Mouse (Mus musculus) heart, embryonic 12.5 days (tissue): ENCODE results near the gene Vmn2r89. TPM values are rescaled to one million over a fixed set of nuclear protein-coding genes. Genes with fewer than 3 reads are reported as not detected.

Experiments
- ATAC-seq: fragments of 200-750 bp; cut with Nextera tagmentation; 2 replicates; pipeline ENCODE4 v1.8.0; 2017; ENCODE audit warnings: moderate TSS enrichment, moderate library complexity; ENCODE audit not compliant: insufficient number of reproducible peaks, low FRiP score
- H3K27ac ChIP-seq: fragments of 300-500 bp; sonication (generic); 2 replicates; pipeline ENCODE4 v1.5.1; 2016; ENCODE audit warnings: mild to moderate bottlenecking, moderate library complexity; ENCODE audit not compliant: poor library complexity, severe bottlenecking
- H3K27me3 ChIP-seq: fragments of 300-500 bp; sonication (generic); replicated peaks from 2 replicates; pipeline ENCODE4 v1.6.1; 2016; ENCODE audit warnings: mild to moderate bottlenecking, moderate library complexity
- H3K36me3 ChIP-seq: fragments of 300-500 bp; sonication (generic); 2 replicates; pipeline ENCODE4 v1.6.1; 2016; ENCODE audit warnings: mild to moderate bottlenecking, moderate library complexity
- H3K4me1 ChIP-seq: fragments of 300-500 bp; sonication (generic); replicated peaks from 2 replicates; pipeline ENCODE4 v1.6.1; 2016; ENCODE audit warnings: mild to moderate bottlenecking
- H3K4me2 ChIP-seq: fragments of 300-500 bp; sonication (generic); 2 replicates; pipeline ENCODE4 v1.6.1; 2016; ENCODE audit warnings: mild to moderate bottlenecking, moderate library complexity
- H3K4me3 ChIP-seq: fragments of 300-500 bp; sonication (generic); 2 replicates; pipeline ENCODE4 v1.5.1; 2016; ENCODE audit warnings: mild to moderate bottlenecking
- H3K9ac ChIP-seq: fragments of 300-500 bp; sonication (generic); 2 replicates; pipeline ENCODE4 v1.6.1; 2016; ENCODE audit warnings: mild to moderate bottlenecking, moderate library complexity
- H3K9me3 ChIP-seq: fragments of 300-500 bp; sonication (generic); replicated peaks from 2 replicates; pipeline ENCODE4 v1.6.1; 2016; ENCODE audit warnings: mild to moderate bottlenecking, moderate library complexity
- WGBS: fragments of 180-500 bp; shearing (Covaris S2); methylation state at CpG from one replicate; pipeline ENCODE4 v1.1.7; 2016; 5-methylcytosine and 5-hydroxymethylcytosine counted together
- polyA plus RNA-seq: library from polyadenylated mRNA; unstranded; fragments of >200 nt; fragmentation: Nextera tagmentation; extraction: Ambion mirVana; gene quantifications from 2 replicates; pipeline ENCODE4 v1.2.1, GENCODE M21; 2016

Gene Vmn2r89
- polyA plus RNA-seq, 1 experiment from 2014 or later, result not detected

GRCm38 (mm10) chr14:51483671-51484070 is 32.0 kb downstream of the Vmn2r89 start:
- no peak overlapping the region for H3K27ac ChIP-seq
- H3K4me3 ChIP-seq, result no peak overlapping the region
- no peak overlapping the region for H3K4me2 ChIP-seq
- H3K4me1 ChIP-seq, result no peaks in the 10 kb centered on the region
- H3K9me3 ChIP-seq, result 0 out of 2 replicates have a peak, but pooled peaks cover 2% of the 10 kb centered on the region
- WGBS, result 81% methylated on average over 1 of the region's 1 CpGs
- H3K27me3 ChIP-seq, result no peaks in the 10 kb centered on the region
- H3K9ac ChIP-seq, result no peak overlapping the region
- no peaks in the 10 kb centered on the region for H3K36me3 ChIP-seq
- no peak for ATAC-seq

GRCm38 (mm10) chr14:51486111-51486510 is 34.5 kb downstream of the Vmn2r89 start:
- Histone ChIP-seq H3K27ac (no peak overlapping the region), H3K4me1 (no peaks in the 10 kb centered on the region), H3K4me3 (no peak overlapping the region), H3K4me2 (no peak overlapping the region), H3K9me3 (0 out of 2 replicates have a peak, but pooled peaks cover 2% of the 10 kb centered on the region), H3K36me3 (no peaks in the 10 kb centered on the region), H3K27me3 (no peaks in the 10 kb centered on the region), H3K9ac (no peak overlapping the region)
- 73% methylated on average over 1 of the region's 1 CpGs for WGBS
- ATAC-seq, result no peak

GRCm38 (mm10) chr14:51495781-51496180 is 44.1 kb downstream of the Vmn2r89 start:
- Histone ChIP-seq H3K9ac (no peak overlapping the region), H3K4me1 (no peaks in the 10 kb centered on the region), H3K27me3 (no peaks in the 10 kb centered on the region), H3K36me3 (no peaks in the 10 kb centered on the region), H3K4me2 (no peak overlapping the region), H3K27ac (no peak overlapping the region), H3K4me3 (no peak overlapping the region), H3K9me3 (no peaks in the 10 kb centered on the region)
- no peak for ATAC-seq
- 82% methylated on average over 2 of the region's 2 CpGs for WGBS

GRCm38 (mm10) chr14:51496955-51497354 is 45.3 kb downstream of the Vmn2r89 start:
- Histone ChIP-seq H3K9ac (no peak overlapping the region), H3K4me1 (no peaks in the 10 kb centered on the region), H3K4me3 (no peak overlapping the region), H3K9me3 (no peaks in the 10 kb centered on the region), H3K4me2 (no peak overlapping the region), H3K27me3 (no peaks in the 10 kb centered on the region), H3K27ac (no peak overlapping the region), H3K36me3 (no peaks in the 10 kb centered on the region)
- WGBS, result 77% methylated on average over 1 of the region's 1 CpGs
- no peak for ATAC-seq

GRCm38 (mm10) chr14:51497958-51498357 is 46.3 kb downstream of the Vmn2r89 start:
- Histone ChIP-seq H3K9me3 (no peaks in the 10 kb centered on the region), H3K4me1 (no peaks in the 10 kb centered on the region), H3K9ac (no peak overlapping the region), H3K27ac (no peak overlapping the region), H3K4me3 (no peak overlapping the region), H3K27me3 (no peaks in the 10 kb centered on the region), H3K36me3 (no peaks in the 10 kb centered on the region), H3K4me2 (no peak overlapping the region)
- ATAC-seq, result no peak
- WGBS, result 85% methylated on average over 2 of the region's 2 CpGs

GRCm38 (mm10) chr14:51499707-51500275 is 48.1 kb downstream of the Vmn2r89 start:
- Histone ChIP-seq H3K9ac (no peak overlapping the region), H3K4me2 (no peak overlapping the region), H3K27me3 (no peaks in the 10 kb centered on the region), H3K4me1 (no peaks in the 10 kb centered on the region), H3K27ac (no peak overlapping the region), H3K9me3 (no peaks in the 10 kb centered on the region), H3K4me3 (no peak overlapping the region), H3K36me3 (no peaks in the 10 kb centered on the region)
- no peak for ATAC-seq
- WGBS, result 66% methylated on average over 2 of the region's 2 CpGs

GRCm38 (mm10) chr14:51500461-51500860 is 48.8 kb downstream of the Vmn2r89 start:
- Histone ChIP-seq H3K4me3 (no peak overlapping the region), H3K27me3 (no peaks in the 10 kb centered on the region), H3K9me3 (no peaks in the 10 kb centered on the region), H3K9ac (no peak overlapping the region), H3K4me2 (no peak overlapping the region), H3K4me1 (no peaks in the 10 kb centered on the region), H3K27ac (no peak overlapping the region), H3K36me3 (no peaks in the 10 kb centered on the region)
- ATAC-seq, result no peak
- WGBS, result 81% methylated on average over 4 of the region's 4 CpGs

- H3K4me1 ChIP-seq, result no peaks in the 10 kb centered on the region
- WGBS, result 93% methylated on average over 8 of the region's 8 CpGs
- H3K4me3 ChIP-seq, result no peak overlapping the region
- H3K27me3 ChIP-seq, result no peaks in the 10 kb centered on the region
- no peaks in the 10 kb centered on the region for H3K9me3 ChIP-seq
- H3K9ac ChIP-seq, result no peak overlapping the region
- ATAC-seq, result no peak
- no peaks in the 10 kb centered on the region for H3K36me3 ChIP-seq
- no peak overlapping the region for H3K27ac ChIP-seq
- H3K4me2 ChIP-seq, result no peak overlapping the region
Measured at GRCm38 (mm10) chr14:51507416-51507815, 55.8 kb downstream of the Vmn2r89 start.

Other genes with a start within 250 kb of the Vmn2r89 start
- gene Ear14, start 248.5 kb upstream of the Vmn2r89 start, polyA plus RNA-seq, result not detected in 2 replicates
- gene Rnase2a, start 195.7 kb upstream of the Vmn2r89 start, polyA plus RNA-seq, result not detected in 2 replicates
- gene Gm7247, start 90.1 kb upstream of the Vmn2r89 start, polyA plus RNA-seq, result not detected in 2 replicates
- not detected in 2 replicates for gene Vmn2r88, start 41.0 kb upstream of the Vmn2r89 start, polyA plus RNA-seq
- gene Gm5622, start 100.9 kb downstream of the Vmn2r89 start, polyA plus RNA-seq, result not detected in 2 replicates
- not detected in 2 replicates for gene Gm17175, start 122.2 kb downstream of the Vmn2r89 start, polyA plus RNA-seq
- not detected in 2 replicates for gene Gm17174, start 140.3 kb downstream of the Vmn2r89 start, polyA plus RNA-seq
- gene Gm17078, start 159.5 kb downstream of the Vmn2r89 start, polyA plus RNA-seq, result not detected in 2 replicates
- gene Gm4181, start 183.8 kb downstream of the Vmn2r89 start, polyA plus RNA-seq, result not detected in 2 replicates
- gene Gm17079, start 243.6 kb downstream of the Vmn2r89 start, polyA plus RNA-seq, result not detected in 2 replicates